Mouse (Mus musculus): ENCODE data around the gene Hectd4. TPM values are rescaled to one million over a fixed set of nuclear protein-coding genes. Genes with fewer than 3 reads are reported as not detected.
A peak's percentile ranks its signal among the peaks of the same experiment; 100 is the strongest.
"Not testable (repeated sequence)": the region's sequence is repeated elsewhere in the genome, so short reads cannot be mapped to it uniquely, and the experiment has no call there.

Hectd4 gene
- polyA plus RNA-seq, 1 experiment from 2014 or later, result 2.0 TPM

DNA sequence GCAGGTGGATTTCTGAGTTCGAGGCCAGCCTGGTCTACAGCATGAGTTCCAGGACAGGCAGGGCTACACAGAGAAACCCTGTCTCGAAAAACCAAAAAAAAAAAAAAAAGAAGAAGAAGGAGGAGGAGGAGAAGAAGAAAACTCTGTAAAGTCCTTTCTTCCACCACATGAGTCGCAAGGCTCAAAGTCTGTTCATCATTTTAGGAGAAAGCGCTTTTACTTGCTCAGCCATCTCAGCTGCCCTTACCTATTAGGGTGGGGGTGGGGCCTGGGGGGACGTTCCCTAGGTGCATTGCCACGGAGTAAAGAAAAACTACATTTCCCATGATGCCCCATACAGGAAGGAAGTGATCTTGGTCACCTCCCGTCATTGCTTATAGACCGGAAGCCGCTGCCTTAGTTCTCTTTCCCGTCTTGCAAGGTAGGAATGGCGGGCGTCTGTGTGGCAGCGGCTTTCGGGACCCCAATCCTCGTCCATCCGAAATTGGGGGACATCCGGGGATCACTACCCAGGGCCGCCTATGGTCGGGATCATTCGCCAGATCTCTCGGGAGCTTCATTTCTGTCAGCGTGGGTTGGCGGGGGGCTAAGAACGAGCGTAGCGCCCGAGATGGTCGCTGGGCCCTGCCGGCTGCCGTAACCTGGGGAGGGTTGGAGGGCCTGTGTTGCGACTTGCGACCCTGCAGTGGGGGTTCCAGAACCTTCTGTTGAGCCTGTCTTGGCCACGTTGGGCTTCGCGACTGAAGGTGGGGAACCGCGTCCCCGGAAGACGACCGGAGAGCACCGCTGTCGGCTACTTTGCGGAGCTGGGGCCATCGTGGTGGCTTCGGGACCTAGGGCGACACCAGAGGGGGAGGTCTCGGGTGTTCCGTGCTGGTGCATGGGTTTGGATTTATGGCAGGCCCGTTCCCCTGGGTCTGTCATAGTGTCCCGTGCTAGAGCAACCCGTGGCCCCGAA lies 15.6 kb upstream of the Hectd4 start, which contains the start of gene Rpl6:
Gene Rpl6 (plus strand): TSS at position 350 of the 958 bp plus-strand sequence.
- peak; percentile 96 for DNase-seq (ENCODE audit: low spot score)
- H3K9ac ChIP-seq (ENCODE audit: low read depth, low read length), result peak within 1 kb of the TSS; percentile 100
- peak; percentile 86 for ATAC-seq (replicated peaks; ENCODE audit: low FRiP score, low read depth)
- H3K4me3 ChIP-seq (replicated peaks; ENCODE audit: low read depth, low read length), result peak within 1 kb of the TSS; percentile 98
- 2% methylated on average over 52 of the region's 52 CpGs for WGBS
- H3K9me3 ChIP-seq (replicated peaks; ENCODE audit: low read length), result no peaks in the 10 kb centered on the region
- TF ChIP-seq CTCF (IDR thresholded peaks at IDR 0.05; ENCODE audit: low read depth), result no peak
- peaks cover 12% of the 10 kb centered on the region; the same call in 1 of the 2 replicates for H3K4me1 ChIP-seq (replicated peaks; ENCODE audit: insufficient read depth, low read length)
- no peaks in the 10 kb centered on the region for H3K27me3 ChIP-seq (ENCODE audit: insufficient read depth, low read length)
- H3K36me3 ChIP-seq (ENCODE audit: insufficient read depth, low read length), result peaks cover 30% of the 10 kb centered on the region
- H3K4me2 ChIP-seq (ENCODE audit: low read length), result peak within 1 kb of the TSS; percentile 78
- H3K27ac ChIP-seq, result peak within 1 kb of the TSS; percentile 82

GRCm38 (mm10) chr5:121205537-121206130 lies 14.4 kb upstream of the Hectd4 start:
- not testable (repeated sequence) for H3K27me3 ChIP-seq (ENCODE audit: insufficient read depth, low read length); H3K27ac ChIP-seq; DNase-seq (ENCODE audit: low spot score); ATAC-seq (replicated peaks; ENCODE audit: low FRiP score, low read depth); H3K9me3 ChIP-seq (replicated peaks; ENCODE audit: low read length)
- peak overlapping the region; percentile 98 for H3K4me3 ChIP-seq (replicated peaks; ENCODE audit: low read depth, low read length)
- 71% methylated on average over 8 of the region's 10 CpGs for WGBS
- peaks cover 40% of the 10 kb centered on the region for H3K36me3 ChIP-seq (ENCODE audit: insufficient read depth, low read length)
- peak overlapping the region; percentile 100; the same call in 1 of the 2 replicates for H3K9ac ChIP-seq (ENCODE audit: low read depth, low read length)
- H3K4me2 ChIP-seq (ENCODE audit: low read length), result peak overlapping the region; percentile 78
- peaks cover 12% of the 10 kb centered on the region; the same call in 1 of the 2 replicates for H3K4me1 ChIP-seq (replicated peaks; ENCODE audit: insufficient read depth, low read length)

- Histone ChIP-seq H3K4me3 (replicated peaks; ENCODE audit: low read depth, low read length) (no peak overlapping the region), H3K27me3 (ENCODE audit: insufficient read depth, low read length) (no peaks in the 10 kb centered on the region), H3K9me3 (replicated peaks; ENCODE audit: low read length) (no peaks in the 10 kb centered on the region), H3K4me2 (ENCODE audit: low read length) (peak overlapping the region; percentile 78), H3K27ac (no peak overlapping the region), H3K36me3 (ENCODE audit: insufficient read depth, low read length) (peaks cover 48% of the 10 kb centered on the region), H3K9ac (ENCODE audit: low read depth, low read length) (0 out of 2 replicates have a peak overlapping the region, but pooled peaks have one; percentile 100), H3K4me1 (replicated peaks; ENCODE audit: insufficient read depth, low read length) (peaks cover 12% of the 10 kb centered on the region; the same call in 1 of the 2 replicates)
- WGBS, result 64% methylated on average over 9 of the region's 9 CpGs
- no peak for TF ChIP-seq CTCF (IDR thresholded peaks at IDR 0.05; ENCODE audit: low read depth)
- ATAC-seq (replicated peaks; ENCODE audit: low FRiP score, low read depth) (no peak), DNase-seq (ENCODE audit: low spot score) (no peak)
Measured at GRCm38 (mm10) chr5:121206540-121206939, 13.5 kb upstream of the Hectd4 start.

DNA sequence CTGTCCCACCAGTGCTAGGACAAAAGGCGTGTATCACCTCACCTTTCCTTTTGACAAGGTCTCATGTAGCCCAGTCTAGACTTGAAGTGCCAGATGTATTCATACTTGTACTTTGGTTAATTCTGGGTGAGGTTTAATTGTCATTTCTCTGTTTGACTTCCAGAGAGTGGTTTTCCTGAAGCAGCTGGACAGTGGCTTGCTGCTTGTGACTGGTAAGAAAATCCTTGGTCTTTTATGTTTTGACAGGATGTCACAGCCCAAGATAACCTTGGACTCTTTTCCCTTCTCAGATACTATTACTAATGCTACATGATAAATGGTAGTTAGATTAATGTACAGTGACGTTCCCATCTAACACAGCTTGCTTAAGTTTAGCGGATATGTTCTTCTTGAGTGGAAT lies 13.0 kb upstream of the Hectd4 start:
- Histone ChIP-seq H3K4me2 (ENCODE audit: low read length) (no peak overlapping the region), H3K4me3 (replicated peaks; ENCODE audit: low read depth, low read length) (no peak overlapping the region), H3K27ac (no peak overlapping the region), H3K27me3 (ENCODE audit: insufficient read depth, low read length) (no peaks in the 10 kb centered on the region), H3K36me3 (ENCODE audit: insufficient read depth, low read length) (peaks cover 53% of the 10 kb centered on the region), H3K4me1 (replicated peaks; ENCODE audit: insufficient read depth, low read length) (peaks cover 12% of the 10 kb centered on the region; the same call in 1 of the 2 replicates), H3K9me3 (replicated peaks; ENCODE audit: low read length) (no peaks in the 10 kb centered on the region), H3K9ac (ENCODE audit: low read depth, low read length) (no peak overlapping the region)
- ATAC-seq (replicated peaks; ENCODE audit: low FRiP score, low read depth), result no peak
- 57% methylated on average over 3 of the region's 3 CpGs for WGBS
- no peak for DNase-seq (ENCODE audit: low spot score)
- no peak for TF ChIP-seq CTCF (IDR thresholded peaks at IDR 0.05; ENCODE audit: low read depth)

GRCm38 (mm10) chr5:121209755-121210600 lies 10.0 kb upstream of the Hectd4 start:
- H3K9ac ChIP-seq (ENCODE audit: low read depth, low read length), result no peak overlapping the region

More at GRCm38 (mm10) chr5:121209755-121210600, 10.0 kb upstream of the Hectd4 start:
- DNase-seq (ENCODE audit: low spot score) (no peak), ATAC-seq (replicated peaks; ENCODE audit: low FRiP score, low read depth) (no peak)
- no peak overlapping the region for H3K4me2 ChIP-seq (ENCODE audit: low read length)
- H3K9me3 ChIP-seq (replicated peaks; ENCODE audit: low read length), result no peaks in the 10 kb centered on the region
- no peaks in the 10 kb centered on the region for H3K27me3 ChIP-seq (ENCODE audit: insufficient read depth, low read length)
- no peak overlapping the region for H3K4me3 ChIP-seq (replicated peaks; ENCODE audit: low read depth, low read length)
- no peak for TF ChIP-seq CTCF (IDR thresholded peaks at IDR 0.05; ENCODE audit: low read depth)
- no peak overlapping the region for H3K27ac ChIP-seq
- 88% methylated on average over 9 of the region's 9 CpGs for WGBS
- H3K4me1 ChIP-seq (replicated peaks; ENCODE audit: insufficient read depth, low read length), result peaks cover 12% of the 10 kb centered on the region; the same call in 1 of the 2 replicates
- peaks cover 55% of the 10 kb centered on the region for H3K36me3 ChIP-seq (ENCODE audit: insufficient read depth, low read length)
